Mouse (Mus musculus): ENCODE results near the gene Dok4. TPM values are rescaled to one million over a fixed set of nuclear protein-coding genes. Genes with fewer than 3 reads are reported as not detected.
"Not testable (repeated sequence)": the region's sequence is repeated elsewhere in the genome, so short reads cannot be mapped to it uniquely, and the experiment has no call there.

Dok4 gene
- total RNA-seq, 2 experiments from 2014 or later, result 16.6 to 20.4 TPM

DNA sequence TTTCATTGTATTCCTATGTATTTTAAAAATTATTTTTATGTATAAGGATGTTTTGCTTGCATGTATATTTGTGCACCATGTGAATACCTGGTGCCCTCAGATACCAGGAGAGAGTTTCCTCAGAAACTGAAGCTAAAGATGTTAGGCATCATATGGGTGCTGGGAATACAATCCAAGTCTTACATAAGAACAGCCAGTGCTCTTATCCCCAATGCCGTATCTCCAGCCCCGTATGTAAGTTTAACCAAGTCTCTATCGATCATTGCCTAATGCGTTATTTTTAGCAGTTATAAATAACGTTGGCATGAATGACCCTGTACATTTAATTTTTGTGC is 19.2 kb downstream of the Dok4 start:
- DNase-seq, result no peak
- intact Hi-C loops (cut with DNase I), result no loop called here

DNA sequence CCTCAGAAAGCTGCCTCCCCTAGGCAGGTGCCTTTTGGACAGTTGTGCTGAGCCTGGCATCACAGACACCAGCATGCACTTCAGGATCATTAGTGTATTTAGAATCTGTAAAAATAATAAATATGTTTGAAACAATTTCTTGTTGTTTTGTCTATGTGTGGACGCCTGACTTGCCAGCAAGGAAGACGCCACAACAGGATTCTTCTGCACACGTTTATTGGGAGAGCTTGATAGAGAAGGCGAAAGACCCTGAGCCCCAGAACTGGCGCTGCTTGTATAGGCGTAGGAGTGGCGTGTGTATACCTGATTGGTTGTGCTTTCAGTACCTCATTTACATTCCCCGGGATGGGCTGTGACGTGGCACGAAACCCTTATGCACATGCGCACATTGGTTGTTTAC is 21.4 kb downstream of the Dok4 start:
- DNase-seq; intact Hi-C loops (cut with DNase I): not testable (repeated sequence)

DNA sequence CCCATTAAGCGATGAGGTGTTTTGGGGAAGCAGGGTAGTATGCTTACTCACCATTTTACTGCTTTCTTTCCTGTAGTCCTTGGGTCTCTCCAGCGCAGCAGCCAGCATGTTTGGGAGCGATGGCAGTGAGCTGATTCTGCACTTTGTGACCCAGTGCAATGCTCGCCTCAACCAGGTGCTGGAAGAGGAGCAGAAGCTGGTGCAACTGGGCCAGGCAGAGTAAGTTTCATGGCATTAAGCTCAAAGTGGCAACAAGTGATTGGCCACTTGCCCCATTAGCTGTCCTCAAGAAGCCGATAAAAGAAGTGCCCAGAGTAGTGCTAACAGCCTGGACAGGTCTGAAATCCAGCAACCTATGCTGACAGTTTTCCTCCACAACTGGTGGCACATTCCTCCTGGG is 26.1 kb downstream of the Dok4 start:
- DNase-seq, result no peak
- intact Hi-C loops (cut with DNase I), result no loop called here

DNA sequence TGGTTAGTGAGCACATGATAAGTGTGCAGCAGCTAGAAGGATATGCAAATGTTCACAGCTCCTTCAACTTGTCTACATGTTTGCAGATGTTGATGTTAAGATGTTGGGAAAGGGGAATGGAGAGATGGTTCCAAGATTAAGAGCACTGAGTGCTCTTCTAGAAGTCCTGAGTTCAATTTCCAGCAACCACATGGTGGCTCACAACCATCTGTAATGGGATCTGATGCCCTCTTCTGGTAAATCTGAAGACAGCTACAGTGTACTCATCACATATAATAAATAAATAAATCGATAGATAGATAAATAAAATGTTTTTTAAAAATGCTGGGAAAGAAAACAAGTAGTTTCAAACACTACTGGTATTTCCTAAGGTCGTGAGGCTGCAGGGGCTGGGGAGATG is 34.9 kb downstream of the Dok4 start:
- no peak for DNase-seq
- intact Hi-C loops (cut with DNase I), result loop anchor here (10.0 kb wide), 1 partner anchor 624 kb away; no protein-coding TSS in a partner anchor

DNA sequence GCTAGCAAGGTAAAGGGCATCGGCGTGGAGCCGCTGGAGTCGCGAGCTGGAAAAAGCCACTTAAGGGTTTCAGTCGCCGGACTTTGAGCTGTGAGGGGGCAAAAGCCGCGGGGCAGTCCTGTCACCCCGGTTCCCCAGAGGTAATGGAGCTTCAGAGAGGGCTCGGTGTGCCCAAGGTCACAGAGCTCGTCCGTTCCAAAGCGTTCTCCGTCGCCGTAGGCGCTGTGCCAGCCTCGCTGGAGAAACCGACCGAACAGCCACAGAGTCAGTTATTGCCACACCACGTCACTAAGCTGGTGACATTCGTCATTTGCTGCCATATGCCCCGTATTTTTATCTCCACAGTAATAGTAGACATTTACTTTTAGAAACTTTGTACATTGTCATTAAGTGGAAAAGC is 37.5 kb downstream of the Dok4 start:
- DNase-seq, result peak in 1 of 2 experiments; percentile 79
- intact Hi-C loops (cut with DNase I), result loop anchor here (5.0 kb wide), 1 partner anchor 741 kb away; the partner anchor contains the start of gene Bbs2

DNA sequence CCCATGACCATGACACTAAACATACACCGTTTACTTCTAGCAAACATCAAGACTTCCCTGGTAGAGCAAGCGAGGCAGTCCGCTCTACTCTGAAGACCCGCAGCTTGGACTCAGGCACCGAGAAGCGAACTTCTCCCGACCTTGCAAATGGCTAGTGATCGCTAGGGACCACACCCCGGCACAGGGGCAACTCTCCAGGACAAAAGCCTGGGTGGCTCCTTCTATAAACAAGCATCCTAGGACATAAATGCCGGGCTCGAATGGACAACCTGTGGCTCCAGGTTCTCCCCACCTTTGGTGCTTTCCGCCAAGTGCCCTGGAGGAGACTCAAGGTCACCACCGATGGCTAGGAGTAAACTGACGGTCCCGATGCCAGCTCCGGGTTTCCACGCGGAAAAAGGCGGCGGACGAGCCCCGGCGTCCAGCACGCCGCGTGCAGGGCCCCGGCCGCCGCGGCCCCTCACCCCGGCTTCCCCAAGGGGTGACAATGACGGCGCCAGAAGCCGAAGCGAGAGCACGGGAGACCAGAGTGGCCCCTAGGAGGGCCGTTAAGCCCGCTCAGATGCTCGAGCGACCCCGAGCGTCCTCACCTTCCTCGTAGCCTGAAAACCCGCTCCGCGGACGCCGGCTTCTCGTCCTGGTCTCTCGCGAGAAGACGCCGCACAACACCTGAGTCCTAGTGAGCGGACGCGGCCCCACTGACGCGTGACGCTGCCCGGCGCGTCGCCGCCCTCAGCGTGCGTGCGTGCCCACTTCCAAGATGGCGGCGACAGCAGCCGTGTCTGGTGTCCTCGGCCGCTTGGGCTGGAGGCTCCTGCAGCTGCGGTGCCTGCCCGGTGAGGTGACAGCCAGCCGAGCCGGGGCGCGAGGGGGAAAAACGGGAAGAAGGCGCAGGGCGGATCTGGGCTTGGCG is 38.2 kb downstream of the Dok4 start, which contains the start of the genes Coq9 and Ciapin1:
TSS of gene Coq9 (plus strand) at position 660 of the 913 bp plus-strand sequence.
TSS of gene Ciapin1 (minus strand) at position 697 of the 913 bp plus-strand sequence.
- intact Hi-C loops (cut with DNase I), result loop anchor here (5.0 kb wide), 1 partner anchor 741 kb away; the partner anchor contains the start of gene Bbs2
- peak; percentile 93 for DNase-seq

DNA sequence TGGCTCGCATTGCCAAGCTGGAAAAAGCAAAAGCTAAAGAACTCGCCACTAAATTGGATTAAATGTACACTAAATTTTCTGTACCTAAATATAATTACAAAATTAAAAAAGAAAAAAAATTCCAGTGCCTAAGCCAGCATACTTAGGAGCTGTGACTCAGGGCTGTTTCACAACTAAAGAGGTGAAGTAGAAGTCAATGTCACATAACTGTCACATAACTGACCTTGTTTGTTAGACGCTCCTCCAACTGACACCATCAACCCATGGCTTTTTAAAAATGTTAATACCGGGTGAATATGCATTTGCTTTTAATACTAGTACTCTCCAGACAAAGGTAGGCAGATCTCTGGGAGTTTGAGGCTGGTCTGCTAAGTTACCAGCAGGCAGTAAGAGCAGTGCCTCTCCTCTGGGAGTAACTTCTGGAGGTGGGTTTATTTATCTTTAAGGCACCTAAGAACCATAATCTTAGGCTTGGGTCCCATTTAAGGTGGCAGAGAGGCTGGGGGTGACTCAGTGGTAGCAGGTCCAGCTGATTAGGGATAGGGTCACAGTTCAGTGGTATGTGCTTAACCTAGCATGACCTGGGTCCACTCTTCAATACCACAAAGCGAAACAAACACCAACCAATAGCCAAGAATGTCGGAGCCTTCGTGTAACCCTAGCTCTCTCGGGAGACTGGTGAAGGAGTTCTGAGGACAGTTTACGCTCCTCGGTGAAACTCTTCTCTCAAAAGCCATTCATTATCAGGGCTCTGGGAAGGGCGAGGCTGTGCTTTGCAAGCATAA is 39.5 kb downstream of the Dok4 start:
- no peak for DNase-seq
- intact Hi-C loops (cut with DNase I), result loop anchor here (5.0 kb wide), 1 partner anchor 739 kb away; the partner anchor contains the start of gene Bbs2

DNA sequence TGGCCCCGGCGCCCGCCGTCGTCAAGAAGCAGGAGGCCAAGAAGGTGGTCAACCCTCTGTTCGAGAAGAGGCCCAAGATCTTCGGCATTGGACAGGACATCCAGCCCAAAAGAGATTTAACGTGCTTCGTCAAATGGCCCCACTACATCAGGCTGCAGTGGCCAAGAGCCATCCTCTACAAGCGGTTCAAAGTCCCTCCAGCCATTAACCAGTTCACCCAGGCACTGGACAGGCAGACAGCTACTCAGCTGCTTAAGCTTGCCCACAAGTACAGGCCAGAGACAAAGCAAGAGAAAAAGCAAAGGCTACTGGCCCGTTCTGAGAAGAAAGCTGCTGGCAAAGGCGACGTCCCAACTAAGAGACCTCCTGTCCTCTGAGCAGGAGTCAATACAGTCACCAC is 40.4 kb downstream of the Dok4 start:
- not testable (repeated sequence) for DNase-seq
- intact Hi-C loops (cut with DNase I), result loop anchor here (5.0 kb wide), 1 partner anchor 738 kb away; the partner anchor contains the start of gene Bbs2

DNA sequence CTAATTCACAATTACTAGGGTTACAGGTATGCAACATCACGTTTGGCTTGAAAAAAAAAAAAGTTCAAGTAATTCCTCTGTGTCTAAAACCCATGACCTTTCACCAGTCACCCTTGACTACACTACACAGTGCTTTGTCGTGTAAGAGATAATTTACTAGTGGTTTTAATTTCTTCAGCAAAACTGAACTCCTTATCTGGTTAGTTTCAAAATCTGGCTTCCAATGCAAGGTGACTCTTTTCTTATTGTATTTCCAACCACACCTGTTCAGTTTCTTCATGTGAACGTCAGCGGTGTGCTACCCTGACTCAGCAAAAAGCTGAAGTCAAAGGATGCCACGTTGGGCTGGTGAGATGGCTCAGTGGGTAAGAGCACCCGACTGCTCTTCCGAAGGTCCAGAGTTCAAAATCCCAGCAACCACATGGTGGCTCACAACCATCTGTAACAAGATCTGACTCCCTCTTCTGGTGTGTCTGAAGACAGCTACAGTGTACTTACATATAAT is 42.2 kb downstream of the Dok4 start:
- intact Hi-C loops (cut with DNase I); DNase-seq: not testable (repeated sequence)

DNA sequence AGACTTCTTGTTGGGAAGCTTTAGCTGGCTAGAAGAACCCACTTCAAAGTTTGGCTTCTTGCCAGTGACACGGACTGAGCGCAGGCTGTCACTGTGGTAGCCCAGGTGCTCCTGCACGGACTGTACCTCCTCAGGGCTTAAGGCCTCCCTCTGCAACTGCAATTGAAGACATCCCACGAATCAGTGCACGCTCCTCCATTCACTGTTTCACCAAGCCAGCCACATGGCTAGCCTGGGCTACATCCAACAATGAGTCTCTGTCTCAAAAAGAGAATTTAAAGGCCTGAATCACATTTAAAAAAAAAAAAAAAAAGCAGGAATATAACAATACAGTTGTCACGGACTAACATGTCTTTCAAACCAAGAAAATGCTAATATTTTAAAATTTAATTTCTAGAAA is 47.8 kb downstream of the Dok4 start:
- DNase-seq, result no peak
- intact Hi-C loops (cut with DNase I), result no loop called here

DNA sequence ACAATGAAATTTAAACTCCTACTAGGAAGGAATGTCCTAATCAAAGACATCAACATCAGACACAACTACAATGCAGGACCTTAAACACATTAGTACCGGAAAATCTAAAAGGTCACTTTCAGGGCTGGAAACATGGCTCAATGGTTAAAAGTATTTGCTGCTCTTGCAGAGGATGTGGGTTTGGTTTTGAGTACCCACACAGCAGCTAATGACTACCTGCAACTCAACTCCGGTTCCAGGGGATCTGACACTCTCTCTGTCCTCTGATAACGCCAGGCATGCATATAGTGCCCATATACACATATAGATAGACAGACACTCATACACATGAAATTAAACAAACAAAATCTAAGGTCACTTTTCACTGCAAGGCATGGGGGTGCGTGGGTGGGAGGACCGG is 49.9 kb downstream of the Dok4 start:
- intact Hi-C loops (cut with DNase I), result no loop called here
- no peak for DNase-seq

DNA sequence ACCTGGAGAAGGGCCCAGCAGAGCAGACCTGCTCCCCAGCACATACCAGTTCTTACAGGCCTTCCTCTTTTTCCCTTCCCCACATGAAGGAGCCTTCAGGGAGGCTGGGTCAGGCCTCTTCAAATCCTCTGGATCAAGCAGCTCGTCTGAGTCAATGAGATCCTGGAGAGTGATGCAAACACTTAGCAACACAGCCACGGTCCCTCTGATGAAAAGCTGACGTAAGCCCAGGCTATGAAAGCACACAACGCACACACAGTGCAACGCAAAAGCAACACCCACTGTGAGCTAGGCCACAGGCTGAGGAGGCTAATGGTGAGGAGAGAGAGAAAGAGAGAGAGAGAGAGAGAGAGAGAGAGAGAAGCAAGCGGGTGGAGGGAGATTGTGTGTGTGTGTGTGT is 51.0 kb downstream of the Dok4 start:
- intact Hi-C loops (cut with DNase I), result no loop called here
- DNase-seq, result no peak

DNA sequence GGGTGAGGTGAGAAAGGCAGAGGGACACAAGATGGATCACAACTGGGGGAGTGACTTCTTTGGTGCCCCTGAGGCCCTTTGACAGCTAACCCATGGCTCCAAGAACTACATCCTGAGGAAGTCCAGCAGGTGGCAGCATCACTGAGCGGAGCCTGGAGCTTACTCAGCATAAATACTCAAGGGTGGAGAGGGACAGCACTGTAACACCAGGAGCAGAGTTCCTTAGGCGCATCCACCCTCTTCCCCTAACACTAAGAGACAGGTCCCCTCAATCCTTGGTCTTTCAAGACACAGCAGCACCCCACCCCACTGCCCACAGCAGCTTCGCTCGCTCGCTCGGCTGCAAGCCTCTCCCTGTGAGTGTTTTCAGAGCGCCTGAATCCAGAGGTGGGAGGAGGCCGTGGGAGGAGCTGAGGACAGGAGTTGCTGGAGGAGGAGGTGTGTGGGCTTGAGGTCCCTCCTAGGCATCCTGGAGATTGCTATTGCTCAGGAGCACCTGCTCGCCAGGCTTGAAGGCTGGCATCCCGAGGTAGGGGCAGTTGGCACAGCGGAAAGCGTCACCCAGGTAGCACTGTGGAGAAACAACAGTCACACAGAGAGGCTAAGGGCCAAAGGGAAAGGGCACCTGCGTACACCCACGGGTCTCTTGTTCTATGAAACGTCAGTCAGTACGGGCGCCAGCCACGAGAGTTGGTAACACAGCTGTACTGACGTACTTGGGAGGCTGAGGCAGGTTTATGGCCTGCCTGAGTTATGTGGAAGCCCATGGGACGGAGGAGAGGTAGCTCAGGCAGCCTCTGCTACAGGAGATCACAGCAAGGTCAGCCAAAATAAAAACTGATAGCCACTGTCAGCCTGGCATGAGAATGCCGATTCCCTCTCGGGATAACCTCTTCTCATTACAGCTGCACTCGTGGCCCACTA is 53.2 kb downstream of the Dok4 start:
- peak; percentile 64 to 71 for DNase-seq
- intact Hi-C loops (cut with DNase I), result loop anchor here (2.0 kb wide), 1 partner anchor 86 kb away; no protein-coding TSS in a partner anchor

DNA sequence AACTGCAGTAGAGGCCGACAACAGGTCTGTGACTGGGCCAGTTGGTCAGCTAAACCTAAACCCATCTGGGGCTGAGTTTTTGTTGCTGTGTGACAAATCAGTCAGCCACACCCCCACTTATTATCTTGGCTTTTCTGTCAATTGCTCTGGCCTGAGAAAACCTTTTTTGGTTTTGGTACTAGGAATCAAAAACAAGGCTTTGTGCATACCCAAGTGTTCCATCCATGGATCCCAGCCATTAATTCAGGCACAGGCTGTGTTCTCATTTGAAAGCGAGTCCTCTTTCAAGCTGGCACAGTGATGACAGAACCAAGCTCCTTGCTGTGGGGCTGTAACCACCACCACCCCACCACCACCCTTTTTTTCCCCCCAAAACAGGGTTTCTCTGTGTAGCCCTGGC is 54.7 kb downstream of the Dok4 start:
- intact Hi-C loops (cut with DNase I), result no loop called here
- DNase-seq, result no peak

DNA sequence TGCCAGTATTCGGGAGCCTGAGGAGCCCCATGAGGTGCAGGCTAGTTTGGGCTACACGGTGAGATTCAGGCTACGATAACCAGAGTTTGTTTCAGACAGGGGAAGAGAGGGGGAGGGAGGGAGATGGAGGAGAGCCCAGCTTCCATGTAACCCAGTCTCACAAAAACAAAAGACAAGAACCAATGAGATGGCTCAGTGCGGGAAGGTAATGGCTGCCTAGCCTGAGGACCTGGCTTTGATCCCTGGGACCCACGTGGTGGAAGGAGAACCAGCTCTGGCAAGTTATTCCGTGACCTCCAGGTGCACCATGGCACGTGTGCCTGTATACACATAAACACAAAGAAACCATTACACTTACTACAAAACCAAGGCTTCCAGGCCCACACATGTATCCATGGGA is 55.6 kb downstream of the Dok4 start:
- no peak for DNase-seq
- intact Hi-C loops (cut with DNase I), result no loop called here

DNA sequence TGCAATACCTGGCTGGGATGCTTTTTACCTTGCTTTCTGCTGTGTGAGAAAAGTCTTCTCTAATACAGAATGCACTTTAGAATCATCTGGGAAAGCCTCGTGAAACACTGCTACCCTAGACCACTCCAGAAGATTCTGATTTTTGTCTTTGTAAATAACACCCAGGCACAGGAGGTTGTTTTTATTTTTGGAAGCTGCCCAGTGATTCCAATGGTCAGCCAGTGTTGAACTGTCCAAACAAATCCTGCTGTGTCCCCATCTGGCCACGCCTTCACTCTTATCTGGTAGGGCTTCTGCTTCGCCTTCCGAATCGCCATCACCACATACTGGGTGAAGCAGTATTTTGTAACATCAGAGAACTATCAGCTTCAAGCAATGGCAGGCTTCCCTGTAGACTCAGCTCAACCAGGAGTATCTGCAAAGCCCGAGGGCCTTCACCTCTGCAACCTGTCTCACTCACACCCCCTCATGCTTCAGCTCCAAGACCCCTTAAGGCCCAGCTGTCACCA is 56.4 kb downstream of the Dok4 start:
- DNase-seq, result no peak
- intact Hi-C loops (cut with DNase I), result no loop called here

DNA sequence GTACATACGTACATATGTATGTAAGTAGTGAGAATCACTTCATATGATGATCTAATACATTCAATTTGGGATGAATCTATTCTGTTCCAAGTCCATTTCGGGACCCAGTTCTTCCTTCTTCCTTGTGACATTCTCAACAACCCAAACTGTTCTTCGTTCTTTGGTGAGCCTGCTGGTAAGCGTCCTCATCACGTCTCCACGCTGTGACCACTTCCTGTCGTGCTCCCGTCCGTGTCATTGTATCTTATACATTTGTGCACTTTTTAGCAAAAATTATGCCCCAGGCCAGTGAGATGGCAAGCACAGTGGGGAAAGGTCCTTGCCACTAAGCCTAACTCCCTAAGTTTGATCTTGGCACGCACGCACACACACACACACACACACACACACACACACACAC is 58.2 kb downstream of the Dok4 start:
- no peak for DNase-seq
- intact Hi-C loops (cut with DNase I), result no loop called here

DNA sequence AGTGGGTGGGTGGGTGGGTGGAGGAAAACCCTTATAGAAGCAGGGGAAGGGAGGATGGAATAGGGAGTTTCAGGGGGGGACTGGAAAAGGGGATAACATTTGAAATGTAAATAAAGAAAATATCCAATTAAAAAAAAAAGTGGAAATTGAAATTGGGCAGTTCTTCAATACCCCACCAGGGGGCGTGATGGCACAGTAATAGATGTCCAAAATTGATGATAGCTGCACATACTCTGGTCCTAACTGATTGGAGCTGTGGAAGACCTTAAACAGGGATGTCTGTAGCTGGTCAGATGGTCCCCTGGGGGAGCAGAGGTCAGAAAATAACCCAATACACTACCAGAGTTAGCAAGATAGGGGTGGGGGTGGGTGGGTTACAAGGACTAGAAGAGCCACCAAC is 61.6 kb downstream of the Dok4 start:
- DNase-seq, result no peak
- intact Hi-C loops (cut with DNase I), result loop anchor here (2.0 to 5.0 kb wide), 2 partner anchors 94 to 282 kb away; partner anchors contain the start of gene Cpne2
